18 mouse cellular contexts compared by ENCODE assay signal in genomic region chr14:13952151-13952550, GRCm38 (mm10). TPM values are rescaled to one million over a fixed set of nuclear protein-coding genes. Genes with fewer than 3 reads are reported as not detected.
A peak's percentile ranks its signal among the peaks of the same experiment; 100 is the strongest.
DNase-seq lines count a peak whose midpoint lies in the region; TF ChIP-seq lines count a peak whose summit lies in the region.
"Not testable (repeated sequence)": the region's sequence is repeated elsewhere in the genome, so short reads cannot be mapped to it uniquely, and the experiment has no call there.
"Had no signal": no experiment of that assay in that cellular context is flagged by ENCODE, and none has a peak within 500 bp of the region (broad histone marks: within the 10 kb centered on the region; RNA-seq: fewer than 3 reads in every experiment).

No protein-coding gene starts in this region.

- not testable (repeated sequence) for H3K9ac ChIP-seq in ES-E14 (ENCODE audit: insufficient read depth, low read depth, low read length, poor library complexity, severe bottlenecking); MEL (ENCODE audit: control insufficient read depth, low read depth, low read length, poor library complexity, severe bottlenecking)

- H3K27ac ChIP-seq in ES-E14 (ENCODE audit: insufficient read depth, low read depth, low read length, poor library complexity, severe bottlenecking); MEL (ENCODE audit: control insufficient read depth, low read depth, low read length): not testable (repeated sequence)

- not testable (repeated sequence) for TF ChIP-seq CTCF in MEL (IDR thresholded peaks at IDR 0.05 in 2 of 3, conservative IDR thresholded peaks at IDR 0.05 in 1 of 3; ENCODE audit: control insufficient read depth in 1 of 3, insufficient read depth in 1 of 3, low read depth in 2 of 3, low read length in 3 of 3, poor library complexity in 1 of 3, severe bottlenecking in 1 of 3)

- not testable (repeated sequence) for H3K9me3 ChIP-seq in ES-E14 (ENCODE audit: control insufficient read depth, insufficient read depth, low read depth, low read length); MEL (replicated peaks; ENCODE audit: insufficient read depth, low read length)

- TF ChIP-seq RAD21 in MEL (IDR thresholded peaks at IDR 0.05; ENCODE audit: low read depth, low read length): not testable (repeated sequence)

- in situ Hi-C loops in ES-E14 (cut with MboI; ENCODE audit: low sequenced_read_pairs in 2 of 2, unreplicated experiment in 2 of 2): not testable (repeated sequence)

- H3K36me3 ChIP-seq in ES-E14 (ENCODE audit: control insufficient read depth, insufficient read depth, low read length, poor library complexity, severe bottlenecking): not testable (repeated sequence)
- peaks cover 0 to 12% of the 10 kb centered on the region in 2 experiments; a peak in 2 of 4 replicates for H3K36me3 ChIP-seq in MEL (ENCODE audit: control insufficient read depth in 1 of 2, insufficient read depth in 2 of 2, low read length in 2 of 2)

- H3K79me2 ChIP-seq in MEL (ENCODE audit: control insufficient read depth, insufficient read depth, low read length, poor library complexity): not testable (repeated sequence)

- H3K27me3 ChIP-seq in MEL (ENCODE audit: control insufficient read depth in 1 of 2, insufficient read depth in 2 of 2, low read length in 2 of 2): not testable (repeated sequence)

- not testable (repeated sequence) for H3K4me3 ChIP-seq in ES-E14 (ENCODE audit: insufficient read depth in 1 of 2, low read depth in 1 of 2, low read length in 2 of 2, poor library complexity in 1 of 2, severe bottlenecking in 1 of 2); MEL (ENCODE audit: control insufficient read depth in 1 of 2, insufficient read depth in 1 of 2, low read depth in 2 of 2, low read length in 2 of 2)

- not testable (repeated sequence) for DNase-seq in ES-E14 (ENCODE audit: low read depth, low spot score); MEL (ENCODE audit: low read depth, low spot score)

- not testable (repeated sequence) for TF ChIP-seq EP300 in MEL (IDR thresholded peaks at IDR 0.05; ENCODE audit: low read depth in 1 of 2, low read length in 2 of 2)

- not testable (repeated sequence) for TF ChIP-seq POLR2A in MEL (IDR thresholded peaks at IDR 0.05; ENCODE audit: control insufficient read depth in 1 of 2, insufficient read depth in 1 of 2, low read depth in 1 of 2, low read length in 2 of 2, poor library complexity in 1 of 2)

- H3K4me1 ChIP-seq in ES-E14 (ENCODE audit: control insufficient read depth in 2 of 2, insufficient read depth in 2 of 2, low read length in 2 of 2, poor library complexity in 1 of 2); MEL (ENCODE audit: control insufficient read depth in 1 of 2, insufficient read depth in 2 of 2, low read length in 2 of 2): not testable (repeated sequence)

TF ChIP-seq in ES-E14, 5 proteins besides CTCF, POLR2A, EP300 and RAD21:
- TF ChIP-seq ZNF384 (IDR thresholded peaks at IDR 0.05; ENCODE audit: low read depth, low read length): peak; percentile 82; the same call in 1 of the 2 replicates

TF ChIP-seq in MEL, 35 proteins besides CTCF, POLR2A, EP300 and RAD21:
- peak; percentile 68 for TF ChIP-seq ZNF384 (IDR thresholded peaks at IDR 0.05; ENCODE audit: low read depth, low read length)
TF ChIP-seq in MEL: peak in this region for 1; not testable (repeated sequence) for 34.

RNA-seq across cellular contexts. Expression of gene Atxn7, which starts 9.1 kb away (rescaled TPM):
- total RNA-seq in ES-E14 (2012; rRNA removed) (2.9 and 3.8 TPM in 2 replicates), MEL (2012; rRNA removed) (2.3 and 2.7 TPM in 2 replicates)
- 1 to 10 TPM in 1 of 2 experiments, not detected in 1; 7.7 TPM for polyA plus RNA-seq in MEL (2012; ENCODE audit: insufficient read depth in 1 of 2, insufficient read length in 2 of 2, low read depth in 1 of 2, low replicate concordance in 2 of 2, missing spikeins in 1 of 2)

RNA-seq across cellular contexts. Expression of gene Thoc7, which starts 9.5 kb away (rescaled TPM):
- total RNA-seq in ES-E14 (2012; rRNA removed) (58.1 and 66.7 TPM in 2 replicates), MEL (2012; rRNA removed) (121 and 126 TPM in 2 replicates)
- 10 to 100 TPM in 1 of 2 experiments, not detected in 1; 85.8 TPM for polyA plus RNA-seq in MEL (2012; ENCODE audit: insufficient read depth in 1 of 2, insufficient read length in 2 of 2, low read depth in 1 of 2, low replicate concordance in 2 of 2, missing spikeins in 1 of 2)

RNA-seq across cellular contexts. Expression of gene Gm281, which starts 37.9 kb away (rescaled TPM):
- total RNA-seq in ES-E14 (2012; rRNA removed) (0.74 and 1.1 TPM in 2 replicates), MEL (2012; rRNA removed) (not detected in 2 replicates)
- polyA plus RNA-seq in MEL (2012; ENCODE audit: insufficient read depth in 1 of 2, insufficient read length in 2 of 2, low read depth in 1 of 2, low replicate concordance in 2 of 2, missing spikeins in 1 of 2): not detected
- total RNA-seq: adrenal gland, adult 18-20 months; adrenal gland, adult 2 months; adrenal gland, adult 8-10 months; adrenal gland, postnatal 10 days; adrenal gland, postnatal 14 days; adrenal gland, postnatal 25 days; adrenal gland, postnatal 36 days; adrenal gland, postnatal 4 days; CH12.LX; G1E had no signal
- polyA plus RNA-seq: activated CD4-positive, CD25-positive, alpha-beta regulatory T cell, adult 4 months; adrenal gland, adult 2 months; brain, embryonic 14.5 days; C2C12; CD4-positive, CD25-positive, alpha-beta regulatory T cell, adult 4 months; cerebellum, adult 2 months; G1E; Patski had no signal
